Mouse (Mus musculus) spleen, embryonic (tissue): ENCODE measurements around the gene Lamp5.

Experiments used
- CTCF ChIA-PET: fragments of 350-600 bp; sonication (Branson Sonifier 250); formaldehyde crosslinking; loops from one replicate; lab custom pipeline; 2022; lab: Charles Lee

Gene Lamp5

DNA sequence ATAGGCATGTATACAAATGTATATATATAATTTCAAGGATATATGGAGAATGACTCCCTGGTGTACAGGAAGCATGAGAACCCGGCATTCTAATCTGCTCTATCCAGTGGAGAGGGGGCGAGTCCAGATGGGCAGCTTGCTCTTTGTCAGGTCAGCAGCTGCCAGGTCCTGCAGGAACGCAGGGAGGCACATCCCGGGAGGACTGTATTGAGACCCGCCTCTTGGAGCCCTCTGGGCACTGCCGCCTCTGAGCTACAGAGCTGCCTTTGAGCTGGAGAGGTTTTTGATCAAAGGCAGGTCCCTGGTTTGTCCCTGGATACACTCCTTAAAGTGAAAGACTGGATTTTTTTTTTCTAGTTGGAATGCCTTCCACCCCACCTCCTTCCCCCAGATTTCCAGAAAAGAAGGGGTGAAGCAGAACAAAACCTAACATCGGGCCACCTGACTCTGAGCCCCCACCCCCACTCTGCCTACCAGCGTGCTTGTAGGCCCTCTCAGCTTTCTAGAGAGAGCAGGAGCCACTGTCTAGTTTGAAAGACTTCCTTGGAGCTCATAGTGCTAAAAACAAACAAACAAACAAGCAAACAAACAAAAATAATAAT lies at the start of gene Lamp5:
Gene Lamp5, plus strand, starts transcription at position 552 of the 602 bp plus-strand sequence.
- CTCF ChIA-PET = interaction anchor here (0.6 kb wide), 1 partner anchor 25 kb away, joined by 5 read pairs; no protein-coding TSS in a partner anchor

DNA sequence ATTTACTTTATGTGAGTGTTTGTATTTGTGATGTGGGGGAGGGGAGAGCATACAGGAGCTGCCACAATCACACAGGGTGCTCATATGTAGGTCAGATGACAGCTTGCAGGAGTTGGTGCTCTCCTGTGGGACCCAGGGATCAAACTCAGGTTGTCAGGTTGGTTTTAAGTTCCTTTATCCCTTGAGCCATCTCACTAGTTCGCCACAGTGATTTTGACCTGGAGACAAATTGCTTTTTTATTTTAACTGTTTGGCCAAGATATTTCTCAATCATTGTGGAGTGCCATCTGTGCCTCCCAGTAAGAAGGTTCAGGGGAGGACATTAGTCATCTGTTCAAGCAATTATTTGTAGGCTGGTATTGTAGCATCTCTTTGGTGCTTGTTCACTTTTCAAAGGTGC lies 48.2 kb upstream of the Lamp5 start:
- CTCF ChIA-PET = no interaction called here

DNA sequence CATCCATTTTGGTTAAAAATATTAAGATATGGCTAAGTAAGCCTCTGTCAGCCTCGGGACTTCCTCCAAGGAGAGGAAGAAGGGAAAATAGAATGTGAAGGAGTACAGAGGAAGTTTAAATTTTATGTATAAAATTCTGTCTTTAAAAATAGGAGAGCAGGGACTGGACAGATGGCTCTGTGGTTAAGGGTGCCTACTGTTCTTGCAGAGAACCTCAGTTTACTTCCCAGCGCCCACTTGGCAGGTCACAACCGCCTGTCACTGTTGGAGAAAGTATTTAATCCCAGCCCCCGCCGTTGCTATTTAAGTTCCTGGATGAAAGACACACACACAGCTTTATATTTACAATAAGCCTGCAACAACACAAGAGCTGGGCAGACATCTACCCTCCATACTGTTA lies 45.8 kb upstream of the Lamp5 start:
- CTCF ChIA-PET = no interaction called here

DNA sequence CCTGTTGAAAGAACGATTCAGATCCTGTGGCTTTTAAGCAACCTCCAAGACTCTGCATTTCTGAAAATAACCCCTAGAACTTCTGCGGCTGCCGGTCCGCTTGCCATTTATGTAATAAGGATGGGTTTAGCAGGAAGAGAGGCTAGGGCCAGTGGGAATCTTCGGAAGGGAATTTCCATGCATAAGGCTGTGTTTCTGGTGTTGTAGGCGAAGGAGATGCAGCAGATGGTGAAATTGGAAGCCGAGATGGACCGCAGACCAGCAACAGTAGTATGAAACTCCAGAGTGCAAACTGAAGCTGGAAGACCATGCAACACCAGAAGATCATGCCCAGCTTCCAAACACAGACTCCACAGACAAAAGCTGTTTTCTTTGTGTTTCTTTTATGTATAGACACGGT lies 39.3 kb upstream of the Lamp5 start:
- CTCF ChIA-PET = no interaction called here

- CTCF ChIA-PET = no interaction called here
Observed at GRCm38 (mm10) chr2:136048464-136048863, 3.6 kb upstream of the Lamp5 start.

- CTCF ChIA-PET = no interaction called here
Observed at GRCm38 (mm10) chr2:136050793-136051615, 1.0 kb upstream of the Lamp5 start.

- CTCF ChIA-PET = no interaction called here
Observed at GRCm38 (mm10) chr2:136057861-136058331, 5.9 kb downstream of the Lamp5 start.

DNA sequence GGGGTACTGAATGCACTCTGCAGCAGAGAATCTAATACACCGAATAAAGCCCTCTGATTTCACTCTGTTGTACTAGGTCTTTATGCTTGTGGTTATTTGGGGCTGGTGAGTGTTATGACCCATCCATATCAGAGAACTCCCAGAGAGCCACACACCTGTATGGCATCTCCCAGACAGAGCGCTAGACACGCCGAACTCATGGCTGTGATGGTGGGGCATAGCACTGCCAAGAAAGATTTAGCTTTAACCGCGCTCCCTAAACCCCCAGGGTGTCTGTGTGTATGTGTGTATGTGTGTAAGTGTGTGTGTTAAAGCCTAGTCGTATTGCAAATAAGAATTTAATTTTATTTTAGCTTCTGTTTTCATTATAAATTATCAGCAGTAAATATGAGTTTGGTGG lies 6.4 kb downstream of the Lamp5 start:
- CTCF ChIA-PET = no interaction called here

GRCm38 (mm10) chr2:136059029-136059669 lies 7.1 kb downstream of the Lamp5 start:
- CTCF ChIA-PET = no interaction called here

DNA sequence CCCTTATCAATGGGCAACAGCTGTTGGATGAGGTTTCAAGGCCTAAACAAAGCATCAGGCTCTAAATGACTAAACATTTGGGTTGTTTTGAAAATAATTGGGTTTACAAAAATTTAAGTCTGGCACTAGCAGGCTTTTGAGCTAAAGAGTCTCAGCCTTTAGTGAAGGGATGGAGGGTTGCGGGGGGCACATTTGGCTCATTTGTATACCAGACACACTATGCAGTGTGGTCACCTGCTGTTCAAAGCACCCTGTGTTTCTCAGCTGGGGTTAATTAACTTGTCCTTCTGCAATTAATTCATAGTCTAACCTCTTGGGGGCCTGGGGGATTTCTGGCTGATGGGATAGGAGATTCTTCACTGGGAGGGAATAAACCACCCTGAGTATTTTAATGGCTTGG lies 12.3 kb downstream of the Lamp5 start:
- CTCF ChIA-PET = no interaction called here

GRCm38 (mm10) chr2:136095978-136096377 lies 43.9 kb downstream of the Lamp5 start:
- CTCF ChIA-PET = no interaction called here

- CTCF ChIA-PET = no interaction called here
Observed at GRCm38 (mm10) chr2:136097143-136097542, 45.1 kb downstream of the Lamp5 start.

GRCm38 (mm10) chr2:136107597-136107996 lies 55.6 kb downstream of the Lamp5 start:
- CTCF ChIA-PET = no interaction called here

GRCm38 (mm10) chr2:136108124-136109037 lies 56.3 kb downstream of the Lamp5 start:
- CTCF ChIA-PET = no interaction called here

DNA sequence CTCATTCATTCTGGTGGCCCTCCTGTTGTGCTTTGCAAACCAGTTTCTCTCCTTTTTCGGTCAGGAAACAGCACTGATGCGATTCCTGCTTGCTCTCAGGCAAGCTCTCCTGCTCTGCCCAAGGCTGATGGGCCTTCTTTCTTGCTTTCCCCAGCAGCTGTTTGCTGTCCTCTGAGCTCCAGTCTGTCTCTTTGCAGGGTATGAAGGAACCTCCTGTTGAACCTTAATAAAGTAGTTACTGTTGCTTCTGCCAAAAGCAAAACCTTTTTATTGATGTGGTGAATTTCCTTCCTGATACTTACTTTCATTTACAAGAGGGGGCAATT lies 57.0 kb downstream of the Lamp5 start:
- CTCF ChIA-PET = no interaction called here

DNA sequence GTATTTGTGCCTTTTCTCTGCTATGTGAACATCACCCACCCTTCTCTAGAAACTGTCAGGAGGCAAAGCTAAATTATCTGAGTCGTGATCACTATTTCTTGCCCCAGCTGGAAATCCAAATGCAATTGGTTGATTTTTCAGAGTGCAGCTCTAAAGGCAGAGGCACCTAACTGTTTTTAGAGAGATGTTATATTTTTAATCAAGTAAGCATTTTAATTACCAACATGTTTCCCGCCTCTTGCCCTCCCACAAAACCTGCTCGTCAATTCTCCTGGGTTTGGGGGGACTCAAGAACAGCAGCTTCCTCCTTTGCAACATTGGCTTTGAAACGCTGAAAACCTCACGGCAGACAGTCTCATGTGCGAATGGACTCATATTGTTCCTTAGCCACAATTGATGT lies 61.3 kb downstream of the Lamp5 start:
- CTCF ChIA-PET = no interaction called here

DNA sequence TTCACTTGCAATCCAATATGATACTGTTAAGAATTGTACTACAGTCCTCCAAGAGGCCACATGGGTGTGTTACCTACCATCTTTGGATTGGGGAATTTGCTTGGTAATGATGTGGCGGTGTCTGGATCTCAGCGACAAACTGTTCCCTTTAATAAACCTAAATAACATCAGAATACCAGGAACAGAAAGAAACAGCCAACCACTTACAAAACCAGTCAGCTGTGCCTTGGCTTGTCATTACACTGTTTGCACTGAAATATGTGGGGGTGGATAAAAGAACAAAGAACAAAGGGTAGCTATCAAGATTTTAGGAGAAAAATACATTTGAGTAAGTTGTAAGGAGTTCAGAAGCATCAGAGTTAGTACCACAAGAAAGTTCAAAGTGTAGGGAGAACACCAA lies 66.0 kb downstream of the Lamp5 start:
- CTCF ChIA-PET = no interaction called here
